Mouse (Mus musculus): ENCODE results near the gene Cpn2. TPM values are rescaled to one million over a fixed set of nuclear protein-coding genes. Genes with fewer than 3 reads are reported as not detected.
A peak's percentile ranks its signal among the peaks of the same experiment; 100 is the strongest.

Cpn2 gene
- polyA plus RNA-seq, 1 experiment from 2014 or later: 0.33 TPM

DNA sequence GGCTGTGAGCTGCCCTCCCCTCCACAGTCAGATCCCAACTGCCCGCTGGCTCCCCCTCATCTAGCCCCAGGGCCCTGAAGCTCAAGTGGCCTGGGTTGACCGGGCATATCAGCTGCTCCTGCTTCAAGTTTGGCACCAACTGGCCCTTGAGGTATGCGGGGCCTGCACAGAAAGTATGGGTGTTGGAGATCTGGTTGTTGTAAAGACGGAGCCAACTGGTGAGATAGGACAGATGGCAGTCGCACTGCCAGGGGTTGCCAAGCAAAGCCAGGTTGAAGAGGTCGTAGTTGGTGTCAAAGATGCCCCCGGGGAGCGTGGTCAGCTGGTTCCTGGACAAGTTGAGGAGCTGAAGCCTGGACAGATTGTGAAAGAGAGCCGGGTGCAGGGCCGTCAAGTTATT, 7.9 kb downstream of the Cpn2 start:
- WGBS: 84% methylated on average over 10 of the region's 10 CpGs
- Histone ChIP-seq H3K4me2 (no peak overlapping the region), H3K4me1 (no peaks in the 10 kb centered on the region), H3K27me3 (replicated peaks) (no peaks in the 10 kb centered on the region), H3K9ac (no peak overlapping the region), H3K27ac (no peak overlapping the region), H3K36me3 (no peaks in the 10 kb centered on the region), H3K4me3 (replicated peaks) (no peak overlapping the region), H3K9me3 (no peaks in the 10 kb centered on the region)
- no peak for ATAC-seq (ENCODE audit: insufficient read depth, low FRiP score, low read depth)

DNA sequence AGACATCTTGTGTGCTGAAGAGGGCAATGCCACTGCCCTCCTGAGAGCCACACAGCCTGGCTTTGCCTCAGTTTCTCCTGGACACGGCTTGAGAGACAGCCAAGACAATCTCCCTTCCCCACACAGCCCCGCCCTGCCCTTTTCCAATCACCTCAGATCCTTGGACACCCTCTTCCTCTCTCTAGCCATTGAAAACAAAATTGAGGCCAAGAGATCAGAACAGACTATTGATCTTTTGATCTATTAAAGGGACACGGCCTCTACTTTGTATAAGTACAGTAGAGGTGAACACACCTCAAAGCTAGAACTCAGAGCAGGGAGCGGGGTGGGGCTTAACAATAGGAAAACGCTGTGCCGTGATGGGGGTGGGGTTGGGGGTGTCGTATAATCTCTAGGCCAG, 8.9 kb downstream of the Cpn2 start:
- no peaks in the 10 kb centered on the region for H3K9me3 ChIP-seq
- H3K4me2 ChIP-seq: no peak overlapping the region
- no peak overlapping the region for H3K9ac ChIP-seq
- no peaks in the 10 kb centered on the region for H3K4me1 ChIP-seq
- no peak for ATAC-seq (ENCODE audit: insufficient read depth, low FRiP score, low read depth)
- H3K36me3 ChIP-seq: no peaks in the 10 kb centered on the region
- no peak overlapping the region for H3K4me3 ChIP-seq (replicated peaks)
- WGBS: 85% methylated on average over 7 of the region's 7 CpGs
- no peak overlapping the region for H3K27ac ChIP-seq
- no peaks in the 10 kb centered on the region for H3K27me3 ChIP-seq (replicated peaks)

GRCm38 (mm10) chr16:30257718-30258117, 9.6 kb downstream of the Cpn2 start:
- no peak for ATAC-seq (ENCODE audit: insufficient read depth, low FRiP score, low read depth)
- no peak overlapping the region for H3K9ac ChIP-seq
- no peaks in the 10 kb centered on the region for H3K27me3 ChIP-seq (replicated peaks)
- H3K27ac ChIP-seq: no peak overlapping the region
- no peak overlapping the region for H3K4me3 ChIP-seq (replicated peaks)
- no peaks in the 10 kb centered on the region for H3K36me3 ChIP-seq
- H3K4me1 ChIP-seq: no peaks in the 10 kb centered on the region
- H3K4me2 ChIP-seq: no peak overlapping the region
- 60% methylated on average over 9 of the region's 9 CpGs for WGBS
- H3K9me3 ChIP-seq: no peaks in the 10 kb centered on the region

DNA sequence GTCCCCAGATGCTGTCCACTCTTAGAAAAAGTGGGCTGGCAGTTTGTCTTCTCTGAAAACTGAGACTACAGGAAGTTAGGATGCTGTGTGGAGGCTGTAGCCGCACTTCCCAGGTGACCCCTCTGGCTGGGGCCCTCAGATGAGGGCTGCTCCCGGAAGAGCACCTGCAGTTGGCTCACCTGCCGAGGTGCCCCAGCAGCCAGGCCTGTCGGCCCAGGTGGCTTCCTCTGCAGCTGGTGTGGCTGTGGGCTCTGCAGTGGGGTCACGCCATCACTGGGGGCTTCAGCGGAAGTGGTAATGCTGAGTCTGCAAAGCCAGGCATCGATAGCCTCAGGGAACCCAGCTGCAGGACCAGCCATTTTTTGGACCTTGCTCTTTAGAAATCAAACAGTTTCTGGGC, 12.2 kb downstream of the Cpn2 start:
- WGBS: 53% methylated on average over 7 of the region's 7 CpGs
- Histone ChIP-seq H3K9me3 (no peaks in the 10 kb centered on the region), H3K9ac (no peak overlapping the region), H3K4me2 (no peak overlapping the region), H3K27me3 (replicated peaks) (no peaks in the 10 kb centered on the region), H3K4me1 (0 out of 2 replicates have a peak, but pooled peaks cover 4% of the 10 kb centered on the region), H3K36me3 (no peaks in the 10 kb centered on the region), H3K27ac (no peak overlapping the region), H3K4me3 (replicated peaks) (no peak overlapping the region)
- ATAC-seq (ENCODE audit: insufficient read depth, low FRiP score, low read depth): no peak

GRCm38 (mm10) chr16:30253900-30254299, 13.4 kb downstream of the Cpn2 start:
- H3K4me2 ChIP-seq: no peak overlapping the region
- no peak overlapping the region for H3K9ac ChIP-seq
- no peak overlapping the region for H3K27ac ChIP-seq
- WGBS: 64% methylated on average over 9 of the region's 9 CpGs
- H3K27me3 ChIP-seq (replicated peaks): no peaks in the 10 kb centered on the region
- H3K4me1 ChIP-seq: 0 out of 2 replicates have a peak, but pooled peaks cover 4% of the 10 kb centered on the region
- H3K36me3 ChIP-seq: no peaks in the 10 kb centered on the region
- no peak overlapping the region for H3K4me3 ChIP-seq (replicated peaks)
- H3K9me3 ChIP-seq: no peaks in the 10 kb centered on the region
- ATAC-seq (ENCODE audit: insufficient read depth, low FRiP score, low read depth): no peak

- Histone ChIP-seq H3K9me3 (no peaks in the 10 kb centered on the region), H3K27ac (no peak overlapping the region), H3K9ac (no peak overlapping the region), H3K4me3 (replicated peaks) (no peak overlapping the region), H3K4me1 (0 out of 2 replicates have a peak, but pooled peaks cover 4% of the 10 kb centered on the region), H3K27me3 (replicated peaks) (no peaks in the 10 kb centered on the region), H3K4me2 (no peak overlapping the region), H3K36me3 (no peaks in the 10 kb centered on the region)
- no peak for ATAC-seq (ENCODE audit: insufficient read depth, low FRiP score, low read depth)
- WGBS: 76% methylated on average over 4 of the region's 4 CpGs
Measured at GRCm38 (mm10) chr16:30253374-30253773, 13.9 kb downstream of the Cpn2 start.

DNA sequence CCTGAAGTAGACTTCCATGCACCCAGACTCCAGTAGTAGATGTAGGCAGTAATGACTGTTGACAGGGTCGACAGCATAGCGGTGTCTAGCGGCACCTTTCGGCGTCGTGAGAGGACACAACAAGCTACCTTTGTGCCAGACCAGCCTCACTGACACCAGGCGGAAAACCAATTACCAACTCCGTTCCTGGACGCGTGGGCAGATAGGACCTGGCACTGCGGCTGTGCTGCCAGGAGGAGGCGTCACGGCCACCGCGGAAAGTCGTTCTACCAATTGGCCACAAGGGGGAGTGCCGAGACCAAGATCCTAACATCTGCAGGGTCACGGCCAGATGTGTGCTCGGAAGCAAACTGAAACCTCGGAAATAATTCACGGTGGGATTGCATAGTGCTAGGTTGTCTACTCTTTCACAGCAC, 15.3 kb downstream of the Cpn2 start:
- no peaks in the 10 kb centered on the region for H3K27me3 ChIP-seq (replicated peaks)
- no peaks in the 10 kb centered on the region for H3K9me3 ChIP-seq
- 1% methylated on average over 21 of the region's 21 CpGs for WGBS
- H3K4me1 ChIP-seq: 0 out of 2 replicates have a peak, but pooled peaks cover 4% of the 10 kb centered on the region
- H3K36me3 ChIP-seq: no peaks in the 10 kb centered on the region
- no peak overlapping the region for H3K27ac ChIP-seq
- H3K9ac ChIP-seq: no peak overlapping the region
- peak; percentile 53; the same call in 1 of the 2 replicates for ATAC-seq (ENCODE audit: insufficient read depth, low FRiP score, low read depth)
- H3K4me3 ChIP-seq (replicated peaks): peak overlapping the region; percentile 12
- H3K4me2 ChIP-seq: peak overlapping the region; percentile 52

DNA sequence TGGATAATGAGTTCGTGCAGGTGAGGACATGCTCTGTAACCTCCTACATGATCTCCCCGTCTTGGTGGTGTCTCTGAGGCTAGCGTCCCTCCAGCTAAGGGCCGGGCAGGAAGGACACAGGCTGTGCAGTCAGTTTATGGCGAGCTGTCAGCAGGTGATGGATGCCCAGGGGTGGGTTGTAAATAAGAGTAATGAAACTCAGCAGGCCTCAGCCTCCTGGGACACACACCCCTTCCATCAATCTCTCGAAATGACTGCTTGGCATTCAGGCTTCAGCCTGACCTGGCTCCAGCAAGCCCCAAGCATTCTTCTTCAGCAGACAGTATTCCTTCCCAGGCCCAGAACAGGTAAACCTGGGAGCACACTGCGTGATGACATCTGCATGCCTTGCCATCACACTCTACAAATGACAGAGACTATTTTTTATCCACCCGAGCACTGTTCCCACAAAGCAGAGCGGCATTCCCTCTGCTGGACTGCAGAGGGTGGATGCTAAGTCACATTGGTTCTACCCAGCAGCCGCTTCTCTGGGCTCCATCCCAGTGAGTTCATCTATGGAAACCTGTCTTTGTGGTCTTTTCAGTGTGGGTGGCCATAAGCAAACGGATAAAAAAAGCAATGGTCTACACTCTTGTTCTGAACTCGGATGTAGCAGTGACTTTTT, 23.1 kb downstream of the Cpn2 start:
- WGBS: 37% methylated on average over 12 of the region's 12 CpGs
- Histone ChIP-seq H3K4me1 (no peaks in the 10 kb centered on the region; the same call in 1 of the 2 replicates), H3K27ac (no peak overlapping the region), H3K27me3 (replicated peaks) (no peaks in the 10 kb centered on the region), H3K9ac (no peak overlapping the region), H3K4me2 (no peak overlapping the region), H3K4me3 (replicated peaks) (no peak overlapping the region), H3K36me3 (no peaks in the 10 kb centered on the region), H3K9me3 (no peaks in the 10 kb centered on the region)
- no peak for ATAC-seq (ENCODE audit: insufficient read depth, low FRiP score, low read depth)

DNA sequence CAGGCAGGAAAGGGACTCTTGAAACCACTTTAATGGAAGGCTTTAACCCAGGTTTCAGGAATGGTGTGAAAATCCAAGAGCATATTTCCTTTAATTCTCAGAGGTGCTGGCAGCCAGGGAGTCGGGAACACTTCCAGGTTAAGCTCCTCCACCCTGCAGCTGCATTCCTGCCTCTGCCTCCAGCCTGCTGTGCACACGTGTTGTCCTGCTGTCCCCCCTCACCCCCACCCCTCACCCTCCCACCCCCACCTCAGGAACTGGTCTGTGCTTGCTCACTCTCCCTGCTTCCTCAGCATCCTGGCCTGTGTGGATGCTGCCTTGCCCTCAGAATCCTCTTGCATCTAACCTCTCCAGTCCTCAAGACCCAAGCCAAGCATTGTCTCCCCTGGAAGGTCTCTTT, 25.7 kb downstream of the Cpn2 start:
- Histone ChIP-seq H3K27ac (no peak overlapping the region), H3K4me2 (no peak overlapping the region), H3K36me3 (no peaks in the 10 kb centered on the region), H3K4me1 (no peaks in the 10 kb centered on the region; the same call in 1 of the 2 replicates), H3K9me3 (no peaks in the 10 kb centered on the region), H3K4me3 (replicated peaks) (no peak overlapping the region), H3K9ac (no peak overlapping the region), H3K27me3 (replicated peaks) (no peaks in the 10 kb centered on the region)
- ATAC-seq (ENCODE audit: insufficient read depth, low FRiP score, low read depth): no peak
- WGBS: 20% methylated on average over 2 of the region's 2 CpGs

- Histone ChIP-seq H3K9ac (no peak overlapping the region), H3K27me3 (replicated peaks) (no peaks in the 10 kb centered on the region), H3K27ac (no peak overlapping the region), H3K4me3 (replicated peaks) (no peak overlapping the region), H3K4me1 (peaks cover 15% of the 10 kb centered on the region), H3K36me3 (no peaks in the 10 kb centered on the region), H3K9me3 (no peaks in the 10 kb centered on the region), H3K4me2 (no peak overlapping the region)
- WGBS: 54% methylated on average over 6 of the region's 6 CpGs
- no peak for ATAC-seq (ENCODE audit: insufficient read depth, low FRiP score, low read depth)
Measured at GRCm38 (mm10) chr16:30238791-30239190, 28.5 kb downstream of the Cpn2 start.

DNA sequence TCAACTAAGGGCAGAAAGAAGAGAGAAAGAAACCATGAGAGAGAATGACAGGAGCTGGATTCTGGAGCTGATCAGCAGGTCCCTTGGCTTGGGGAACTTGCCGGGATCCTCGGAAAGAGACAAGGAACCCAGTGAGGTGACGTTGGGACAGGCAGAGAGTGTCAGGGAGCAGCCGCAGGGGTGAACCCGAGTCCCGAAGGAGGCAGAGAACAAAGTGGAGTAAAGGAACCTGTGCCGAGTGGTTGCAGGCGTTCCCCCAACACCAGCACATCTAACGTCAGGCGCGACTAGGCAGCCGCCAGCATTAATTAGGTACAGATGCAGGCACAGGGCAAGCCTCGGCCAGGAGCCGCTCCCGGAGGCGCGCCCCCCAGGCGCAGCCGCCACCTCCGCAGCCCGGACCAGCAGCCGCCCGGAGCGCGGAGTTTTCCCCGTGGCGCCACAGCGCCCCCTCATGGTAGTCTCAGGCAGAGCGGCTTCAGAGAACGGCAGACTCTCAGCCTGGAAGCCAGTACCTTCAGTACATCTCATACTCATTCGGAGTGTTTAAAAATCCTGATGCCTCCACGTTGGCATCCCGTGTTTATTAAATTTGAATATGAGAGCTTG, 31.1 kb downstream of the Cpn2 start:
- Histone ChIP-seq H3K4me1 (peaks cover 25% of the 10 kb centered on the region), H3K27me3 (replicated peaks) (no peaks in the 10 kb centered on the region), H3K36me3 (no peaks in the 10 kb centered on the region), H3K27ac (peak overlapping the region; percentile 62), H3K4me2 (peak overlapping the region; percentile 80), H3K9ac (peak overlapping the region; percentile 13; the same call in 1 of the 2 replicates), H3K4me3 (replicated peaks) (peak overlapping the region; percentile 40), H3K9me3 (no peaks in the 10 kb centered on the region)
- peak; percentile 75 for ATAC-seq (ENCODE audit: insufficient read depth, low FRiP score, low read depth)
- under 1% methylated on average over 33 of the region's 33 CpGs for WGBS

- peak overlapping the region; percentile 80 for H3K4me2 ChIP-seq
- H3K27me3 ChIP-seq (replicated peaks): no peaks in the 10 kb centered on the region
- no peaks in the 10 kb centered on the region for H3K9me3 ChIP-seq
- peaks cover 25% of the 10 kb centered on the region for H3K4me1 ChIP-seq
- H3K9ac ChIP-seq: no peak overlapping the region
- WGBS: 21% methylated on average over 2 of the region's 2 CpGs
- no peaks in the 10 kb centered on the region for H3K36me3 ChIP-seq
- no peak for ATAC-seq (ENCODE audit: insufficient read depth, low FRiP score, low read depth)
- H3K4me3 ChIP-seq (replicated peaks): no peak overlapping the region
- no peak overlapping the region for H3K27ac ChIP-seq
Measured at GRCm38 (mm10) chr16:30235577-30235976, 31.7 kb downstream of the Cpn2 start.
